Mouse (Mus musculus) cerebellum, adult 8-10 months (tissue): ENCODE results near the gene 2310061N02Rik.
"Not testable (repeated sequence)": the region's sequence is repeated elsewhere in the genome, so short reads cannot be mapped to it uniquely, and the experiment has no call there.

Experiments used
- DNase-seq: peaks from one replicate; pipeline ENCODE4 v3.0.0; 2022

The 2310061N02Rik gene

DNA sequence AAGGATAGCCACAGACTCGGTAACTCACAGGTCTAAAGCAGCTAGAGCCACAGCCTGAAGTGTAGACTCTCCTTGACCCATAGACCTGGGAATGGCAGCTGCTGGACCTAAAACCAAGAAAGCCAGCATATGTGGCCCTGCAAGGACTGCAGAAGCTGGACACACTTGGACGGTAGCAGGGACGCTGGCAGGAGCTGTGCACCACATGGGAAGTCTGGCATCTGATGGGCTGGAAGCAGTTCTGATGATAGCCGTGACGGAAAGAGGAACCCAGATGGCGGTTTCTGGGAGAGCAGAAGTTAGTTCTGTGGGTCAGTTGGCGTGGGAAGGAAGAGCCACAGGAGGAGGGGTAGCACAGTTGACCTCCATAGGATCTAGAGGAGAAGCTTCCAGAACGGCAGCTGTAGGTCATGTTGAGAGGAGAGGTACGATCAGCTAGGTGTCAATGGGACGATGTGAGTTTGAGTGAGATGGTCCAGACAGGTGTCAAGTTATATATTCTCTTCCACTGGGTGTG is at the start of gene 2310061N02Rik:
TSS of gene 2310061N02Rik (minus strand) at position 467 of the 517 bp plus-strand sequence.
- DNase-seq = no peak

DNA sequence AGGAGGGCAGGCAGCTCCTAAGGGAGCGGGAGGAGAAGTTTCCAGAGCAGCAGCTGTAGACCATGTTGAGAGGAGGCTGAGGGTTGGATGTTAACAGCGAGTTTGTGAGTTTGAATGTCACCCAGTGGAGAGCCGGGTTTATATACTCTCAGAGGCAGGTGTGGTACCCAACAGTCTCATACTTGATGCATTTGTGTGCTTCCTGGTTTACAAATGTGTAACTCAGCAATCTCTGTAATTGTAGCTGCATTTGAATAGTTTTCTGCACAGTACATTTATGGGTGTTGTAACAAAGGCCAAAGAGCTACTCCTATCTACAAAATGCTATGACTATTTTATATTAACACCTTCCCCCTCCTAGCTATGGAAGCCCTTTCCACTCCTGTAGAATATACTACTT is 43.8 kb upstream of the 2310061N02Rik start, which contains the start of gene Krtap13:
TSS of gene Krtap13 (minus strand) at position 101 of the 400 bp plus-strand sequence.
- not testable (repeated sequence) for DNase-seq

DNA sequence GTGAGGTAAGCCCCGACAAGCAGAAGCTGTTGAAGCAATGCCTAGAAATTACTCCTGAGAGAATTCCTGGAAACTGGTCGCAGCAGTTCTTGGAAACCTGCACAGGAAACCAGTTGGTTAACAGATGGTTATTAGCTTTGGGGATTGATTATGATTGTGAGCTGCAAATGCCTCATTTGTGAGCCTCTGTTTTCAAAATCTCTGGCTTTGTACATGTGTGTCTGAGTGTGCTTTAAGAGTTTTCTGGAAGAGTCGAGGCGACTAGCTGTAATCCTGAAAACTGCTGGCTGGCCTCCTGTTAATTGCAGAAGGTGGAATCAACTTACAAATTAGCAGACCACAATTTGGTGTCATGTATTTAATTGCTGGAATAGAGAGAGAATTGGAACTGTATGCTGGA is 40.2 kb upstream of the 2310061N02Rik start:
- DNase-seq = no peak

DNA sequence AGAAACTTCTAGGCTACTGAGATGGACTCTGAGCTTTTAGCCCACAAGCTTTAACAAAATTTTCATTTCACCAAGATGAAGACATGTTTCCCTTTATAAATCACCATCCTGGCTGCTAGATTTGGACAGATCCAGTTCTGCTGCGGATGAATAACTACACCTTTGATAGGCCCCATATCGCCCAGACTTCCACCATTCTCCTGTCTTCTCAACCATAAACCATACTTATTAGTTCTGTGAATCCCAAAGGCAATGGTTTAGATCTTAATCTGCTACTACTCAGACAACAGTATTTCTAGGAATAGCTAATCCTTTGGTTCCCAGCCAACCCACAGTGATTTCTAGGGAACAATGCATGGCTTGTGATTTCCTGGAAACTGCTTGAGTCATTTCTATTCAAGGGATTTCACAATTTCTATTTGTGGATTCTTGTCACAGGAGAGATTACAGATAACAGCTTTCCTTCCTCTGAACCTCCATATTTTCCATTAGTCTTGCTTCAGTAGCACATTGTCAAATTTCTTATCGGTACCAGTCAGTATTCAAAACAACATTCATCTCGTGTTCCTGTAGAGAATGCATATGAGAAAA is 37.1 kb upstream of the 2310061N02Rik start:
- DNase-seq = no peak

DNA sequence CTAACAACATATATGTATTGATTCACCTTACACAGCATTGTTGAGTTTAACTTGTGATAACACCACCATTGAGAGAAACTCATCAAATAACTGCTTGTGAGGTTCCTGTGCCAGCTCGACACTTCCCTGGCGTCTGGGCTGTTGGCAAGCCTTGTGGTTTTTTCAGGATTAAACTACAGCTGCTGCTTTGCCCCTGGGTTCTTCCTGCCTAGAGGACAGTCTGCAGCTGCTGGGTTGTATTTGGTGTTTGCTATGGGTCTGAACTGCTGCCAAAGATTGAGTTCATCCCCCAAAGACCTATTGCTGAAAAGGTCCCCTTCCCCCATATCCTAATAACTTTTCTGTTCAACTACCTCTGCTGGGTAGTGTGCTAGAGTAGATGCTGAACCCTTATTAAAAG is 27.6 kb upstream of the 2310061N02Rik start:
- no peak for DNase-seq

DNA sequence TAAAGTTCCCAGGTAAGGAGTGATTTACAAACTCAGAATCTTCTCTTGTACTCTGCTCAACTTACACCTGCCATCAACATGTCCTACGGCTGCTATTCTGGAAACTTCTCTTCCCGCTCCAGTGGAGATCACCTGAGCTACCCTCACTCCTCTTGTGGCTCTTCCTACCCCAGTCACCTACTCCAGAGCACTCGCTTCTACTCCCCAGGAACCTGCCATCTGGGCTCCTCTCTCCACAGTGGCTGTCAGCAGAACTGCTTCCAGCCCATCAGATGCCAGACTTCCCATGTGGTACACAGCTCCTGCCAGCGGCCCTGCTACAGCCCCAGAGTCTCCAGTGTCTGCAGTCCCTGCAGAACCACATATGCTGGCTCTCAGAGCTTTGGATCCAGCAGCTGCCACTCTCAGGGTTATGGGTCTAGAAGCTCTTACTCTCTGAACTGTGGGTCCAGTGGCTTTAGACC is 21.1 kb upstream of the 2310061N02Rik start, which contains the start of gene Krtap13-1:
TSS of gene Krtap13-1 (plus strand) at position 51 of the 464 bp plus-strand sequence.
- no peak for DNase-seq

DNA sequence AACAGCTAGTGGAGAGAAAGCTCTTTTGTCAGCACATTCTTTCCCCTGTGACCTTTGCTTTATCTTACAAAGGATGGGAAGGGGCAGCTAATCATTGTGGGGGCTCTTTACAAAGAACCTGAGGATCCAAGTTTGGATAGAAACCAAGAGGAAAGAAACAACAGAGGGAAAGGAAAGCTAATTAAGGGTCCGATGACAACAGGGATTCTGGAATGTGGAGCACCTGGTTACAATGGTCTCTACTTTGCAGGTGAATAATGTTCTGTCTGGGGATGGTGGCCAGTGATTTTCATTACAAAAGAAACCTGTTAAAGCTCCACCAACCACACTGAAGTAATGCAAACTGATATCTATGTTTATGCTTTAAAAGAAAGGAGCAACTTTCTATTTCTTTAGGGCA is 12.3 kb upstream of the 2310061N02Rik start:
- no peak for DNase-seq

DNA sequence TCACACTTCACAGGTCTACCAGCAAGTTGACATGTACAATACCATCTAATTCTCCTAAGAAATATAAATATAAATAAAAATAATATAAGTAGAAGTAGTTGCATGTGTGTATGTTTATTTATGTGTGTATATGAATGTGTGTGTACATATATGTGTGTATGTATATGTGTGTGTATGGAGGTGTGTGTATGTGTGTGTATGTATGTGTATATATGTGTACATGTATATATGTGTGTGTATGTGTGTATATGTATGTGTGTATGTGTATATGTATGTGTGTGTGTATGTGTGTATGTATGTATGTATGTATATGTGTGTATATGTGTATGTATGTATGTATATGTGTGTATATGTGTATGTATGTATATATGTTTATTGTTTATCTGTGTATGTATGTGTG is 8.8 kb upstream of the 2310061N02Rik start:
- DNase-seq = no peak

DNA sequence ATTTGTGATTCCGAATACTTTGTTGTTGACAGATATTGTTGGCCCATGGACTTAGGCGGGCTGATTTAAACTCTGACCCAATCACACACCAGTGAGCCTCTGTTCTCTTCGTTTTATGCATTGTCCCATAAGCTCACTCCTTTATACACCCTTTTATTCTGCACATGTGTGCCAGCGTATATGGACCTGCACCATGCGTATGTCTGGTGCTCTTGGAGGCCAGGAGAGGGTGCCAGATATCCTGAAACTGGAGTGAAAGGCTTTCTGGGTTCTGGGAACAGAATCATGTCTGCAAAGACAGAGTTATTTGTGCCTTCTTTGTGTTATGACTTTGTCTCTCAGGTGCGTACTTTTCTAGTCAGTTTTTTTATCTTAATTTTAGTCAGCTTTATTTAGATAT is 3.5 kb upstream of the 2310061N02Rik start:
- DNase-seq = no peak

DNA sequence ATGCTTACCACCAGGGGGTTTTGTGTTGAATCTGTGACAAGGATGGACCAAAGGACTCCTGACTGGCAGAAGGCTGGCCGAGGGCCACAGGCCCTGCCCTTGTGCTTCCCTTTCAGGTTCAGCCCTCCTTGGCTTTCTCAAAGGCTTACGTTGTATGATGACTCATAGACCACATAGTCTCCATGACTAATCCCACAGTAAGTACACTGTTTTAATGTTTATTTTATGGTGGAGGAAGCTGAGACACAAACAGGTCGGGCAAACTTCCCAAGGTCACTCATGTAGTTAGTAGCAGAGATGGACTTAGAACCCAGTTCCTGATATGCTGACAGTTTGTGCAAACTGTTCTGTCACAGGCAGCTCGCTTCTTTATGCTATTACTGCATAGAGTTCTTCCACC is 3.0 kb upstream of the 2310061N02Rik start:
- DNase-seq = no peak

DNA sequence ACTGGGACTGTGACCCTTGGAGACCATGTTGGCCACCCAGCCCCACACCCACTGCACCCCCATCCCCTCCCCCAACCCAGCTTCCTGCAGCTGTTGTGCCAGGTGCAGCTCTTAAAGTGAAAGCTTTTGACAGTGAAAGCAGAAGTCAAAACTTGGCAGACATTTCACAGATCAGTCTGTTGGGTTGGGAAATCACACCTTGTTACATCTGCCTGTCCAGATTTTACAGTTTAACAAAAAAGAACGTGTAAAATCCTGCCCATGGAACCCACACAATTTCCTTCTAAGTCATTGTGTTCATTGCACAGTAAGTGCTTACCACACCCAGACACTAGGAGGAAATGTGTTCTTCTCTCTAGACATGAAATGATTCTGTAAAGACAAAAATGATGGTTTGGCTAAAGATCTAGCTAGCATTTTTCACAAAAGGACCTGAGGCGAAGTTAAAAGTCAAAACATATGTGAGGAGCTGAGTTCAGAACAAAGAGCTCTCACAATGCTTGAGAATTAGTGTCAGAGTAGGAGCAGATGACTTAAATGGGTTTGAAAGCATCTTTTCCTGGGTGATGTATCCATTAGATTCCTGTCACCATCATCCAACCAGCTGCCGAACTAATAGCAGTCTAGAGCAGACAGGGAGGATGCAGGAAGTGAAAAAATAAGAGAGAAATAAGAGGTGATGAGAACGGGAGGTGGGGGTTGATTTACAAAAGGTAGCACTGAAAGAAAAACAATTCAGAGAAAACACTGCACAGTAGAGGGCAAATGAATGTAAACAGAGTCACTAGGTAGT is 6.5 kb downstream of the 2310061N02Rik start:
- DNase-seq = no peak

DNA sequence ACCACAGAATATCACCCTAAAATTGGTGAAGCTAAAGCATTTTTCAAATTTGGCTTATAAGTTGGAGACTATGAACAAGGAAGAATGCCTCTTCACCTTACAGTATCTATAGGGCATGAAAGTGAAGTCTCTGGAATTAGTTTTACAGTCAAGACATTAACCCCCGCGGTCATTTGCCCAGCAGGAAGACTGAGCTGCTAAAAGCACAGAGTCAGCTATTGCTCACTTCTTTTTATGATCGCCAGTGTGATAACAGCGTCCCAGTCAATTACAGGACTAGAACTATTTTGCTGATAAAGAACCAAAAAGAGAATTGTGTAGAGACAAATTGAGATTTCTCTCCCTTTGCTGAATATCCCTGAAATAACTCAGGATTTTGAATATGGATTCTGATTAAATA is 11.5 kb downstream of the 2310061N02Rik start:
- no peak for DNase-seq

DNA sequence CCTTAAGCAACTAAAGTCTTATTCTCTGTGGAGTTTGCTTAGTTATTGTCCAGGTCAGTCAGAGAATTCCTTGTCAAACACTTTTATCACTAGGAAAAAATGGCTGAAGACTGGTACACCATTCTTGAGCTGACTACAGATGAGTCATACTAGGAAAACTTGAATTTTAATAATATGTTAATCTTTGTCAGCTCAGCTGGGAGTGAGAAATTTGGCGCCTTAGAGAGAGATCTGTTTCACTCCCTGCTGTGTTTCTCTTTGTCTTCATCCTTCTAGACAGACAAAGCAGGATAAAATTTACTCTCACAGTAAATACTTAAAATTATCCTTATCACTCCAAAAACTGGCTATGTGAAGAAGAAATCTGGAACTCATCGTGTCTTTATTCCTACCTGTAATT is 26.5 kb downstream of the 2310061N02Rik start:
- no peak for DNase-seq

DNA sequence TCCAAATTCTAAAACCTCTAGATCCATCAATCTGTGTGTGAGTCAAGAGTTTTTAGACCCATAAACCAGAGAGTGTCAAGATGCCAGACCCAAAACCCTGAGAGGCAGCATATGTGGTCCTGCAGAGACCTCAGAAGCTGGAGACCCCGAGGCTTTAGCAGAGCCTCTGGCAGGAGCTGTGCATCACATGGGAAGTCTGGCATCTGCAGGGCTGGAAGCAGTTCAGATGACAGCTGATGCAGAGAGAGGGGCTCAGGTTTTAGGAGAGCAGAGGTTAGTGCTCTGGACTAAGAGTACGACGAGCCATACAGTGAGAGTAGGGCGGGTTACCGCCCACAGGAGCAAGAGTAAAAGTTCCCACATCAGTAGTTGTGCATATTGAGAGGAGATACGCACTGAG is 28.7 kb downstream of the 2310061N02Rik start:
- DNase-seq = no peak

DNA sequence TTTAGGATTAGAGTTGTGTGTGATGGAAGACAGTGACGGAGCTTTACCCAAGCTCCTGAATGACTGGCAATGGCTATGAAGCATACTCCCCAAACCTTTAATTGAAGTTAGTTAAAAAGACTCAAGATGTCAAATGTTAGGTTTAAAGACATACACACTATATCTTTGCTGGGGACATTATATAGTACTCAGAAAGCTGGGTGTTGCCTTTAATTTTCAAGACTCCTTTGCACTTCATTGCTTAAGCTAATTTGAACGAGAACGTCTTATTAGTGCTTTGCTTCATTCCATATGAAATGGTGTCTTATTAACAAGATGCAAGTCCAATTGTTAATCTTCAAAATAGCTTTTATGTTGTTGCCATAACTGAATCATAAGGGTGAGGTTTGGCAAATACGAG is 36.2 kb downstream of the 2310061N02Rik start, which contains the start of gene Krtap27-1:
TSS of gene Krtap27-1 (minus strand) at position 101 of the 400 bp plus-strand sequence.
- DNase-seq = no peak

DNA sequence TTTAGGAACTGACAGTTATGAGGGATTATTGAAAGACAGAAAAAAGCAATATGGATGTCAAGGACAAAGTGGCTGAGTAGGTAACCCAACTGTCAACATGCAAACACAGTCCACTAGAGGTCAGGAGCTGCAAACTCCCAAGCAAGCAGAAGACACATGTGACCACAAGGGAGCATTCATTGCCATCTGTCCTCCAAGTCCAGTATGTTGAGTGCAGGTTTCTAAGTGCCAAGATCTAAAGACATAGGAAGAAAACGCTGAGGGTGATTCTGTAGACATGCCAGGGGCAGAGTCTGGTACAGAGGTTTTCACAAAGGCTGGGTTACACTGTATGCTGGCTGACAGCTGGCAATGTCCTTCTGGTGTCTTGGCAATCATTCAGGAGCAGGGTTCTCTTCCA is 50.3 kb downstream of the 2310061N02Rik start:
- peak; percentile 1 for DNase-seq
